Mouse (Mus musculus) embryonic fibroblast, embryonic 13.5 days (primary cell): ENCODE measurements around the gene Daam1. TPM values are rescaled to one million over a fixed set of nuclear protein-coding genes. Genes with fewer than 3 reads are reported as not detected.

Experiments
- H3K27ac ChIP-seq: 2 replicates; pipeline ENCODE4 v1.5.1; 2012; ENCODE audit warnings: low read length, control low read depth, inconsistent platforms; ENCODE audit not compliant: insufficient read depth
- H3K4me1 ChIP-seq: 2 replicates; pipeline ENCODE4 v1.6.1; 2011; ENCODE audit warnings: low read length; ENCODE audit not compliant: control insufficient read depth, insufficient read depth
- H3K4me3 ChIP-seq: 2 replicates; pipeline ENCODE4 v1.5.1; 2011; ENCODE audit warnings: mild to moderate bottlenecking, control low read depth, low read length; ENCODE audit not compliant: insufficient read depth
- CTCF ChIP-seq: IDR thresholded peaks from 2 replicates; pipeline ENCODE4 v1.5.1; 2011; ENCODE audit warnings: mild to moderate bottlenecking, control low read depth, low read length, moderate library complexity, borderline replicate concordance; ENCODE audit not compliant: insufficient read depth
- POLR2A ChIP-seq: IDR thresholded peaks from 2 replicates; pipeline ENCODE4 v1.6.1; 2011; ENCODE audit warnings: low read depth, mild to moderate bottlenecking, control low read depth, low read length, moderate library complexity
- polyA plus RNA-seq: library from polyadenylated mRNA; stranded (reverse); fragments of >200 nt; gene quantifications from 2 replicates; pipeline ENCODE4 v1.2.4, GENCODE M21; 2011; ENCODE audit warnings: low read depth; ENCODE audit not compliant: missing spikeins, insufficient read length

The Daam1 gene
- polyA plus RNA-seq, 1 experiment, result 23.8 TPM

- TF ChIP-seq CTCF (no peak), POLR2A (no peak)
- H3K4me1 ChIP-seq, result peaks cover 20% of the 10 kb centered on the region
- H3K4me3 ChIP-seq, result no peak overlapping the region
- no peak overlapping the region for H3K27ac ChIP-seq
Measured at GRCm38 (mm10) chr12:71902317-71902716, 71.4 kb downstream of the Daam1 start.

GRCm38 (mm10) chr12:71903218-71903617 lies 72.3 kb downstream of the Daam1 start:
- H3K27ac ChIP-seq, result no peak overlapping the region
- no peak for TF ChIP-seq POLR2A
- no peak for TF ChIP-seq CTCF
- H3K4me3 ChIP-seq, result no peak overlapping the region
- peaks cover 13% of the 10 kb centered on the region for H3K4me1 ChIP-seq

GRCm38 (mm10) chr12:71904310-71904709 lies 73.4 kb downstream of the Daam1 start:
- Histone ChIP-seq H3K27ac (no peak overlapping the region), H3K4me1 (peaks cover 10% of the 10 kb centered on the region), H3K4me3 (no peak overlapping the region)
- TF ChIP-seq POLR2A (no peak), CTCF (no peak)

- Histone ChIP-seq H3K4me1 (0 out of 2 replicates have a peak, but pooled peaks cover 4% of the 10 kb centered on the region), H3K27ac (no peak overlapping the region), H3K4me3 (no peak overlapping the region)
- TF ChIP-seq POLR2A (no peak), CTCF (no peak)
Measured at GRCm38 (mm10) chr12:71904926-71905325, 74.0 kb downstream of the Daam1 start.

- TF ChIP-seq CTCF, result no peak
- TF ChIP-seq POLR2A, result no peak
- Histone ChIP-seq H3K27ac (no peak overlapping the region; the same call in 1 of the 2 replicates), H3K4me1 (0 out of 2 replicates have a peak, but pooled peaks cover 2% of the 10 kb centered on the region)
Measured at GRCm38 (mm10) chr12:71905640-71906320, 74.9 kb downstream of the Daam1 start.

GRCm38 (mm10) chr12:71906582-71907267 lies 75.8 kb downstream of the Daam1 start:
- TF ChIP-seq POLR2A (no peak), CTCF (no peak)
- H3K4me3 ChIP-seq, result no peak overlapping the region
- H3K4me1 ChIP-seq, result 0 out of 2 replicates have a peak, but pooled peaks cover 2% of the 10 kb centered on the region
- H3K27ac ChIP-seq, result no peak overlapping the region

More at GRCm38 (mm10) chr12:71905640-71906320, 74.9 kb downstream of the Daam1 start:
- no peak overlapping the region for H3K4me3 ChIP-seq

- Histone ChIP-seq H3K4me1 (no peaks in the 10 kb centered on the region), H3K27ac (no peak overlapping the region), H3K4me3 (no peak overlapping the region)
- no peak for TF ChIP-seq CTCF
Measured at GRCm38 (mm10) chr12:71908984-71909383, 78.1 kb downstream of the Daam1 start.

- no peak overlapping the region for H3K4me3 ChIP-seq
Measured at GRCm38 (mm10) chr12:71910246-71910645, 79.4 kb downstream of the Daam1 start.

GRCm38 (mm10) chr12:71912262-71912661 lies 81.4 kb downstream of the Daam1 start:
- Histone ChIP-seq H3K27ac (no peak overlapping the region), H3K4me1 (no peaks in the 10 kb centered on the region), H3K4me3 (no peak overlapping the region)
- TF ChIP-seq POLR2A, result no peak
- TF ChIP-seq CTCF, result no peak

More at GRCm38 (mm10) chr12:71910246-71910645, 79.4 kb downstream of the Daam1 start:
- H3K4me1 ChIP-seq, result no peaks in the 10 kb centered on the region
- TF ChIP-seq POLR2A (no peak), CTCF (no peak)
- H3K27ac ChIP-seq, result no peak overlapping the region

- no peak overlapping the region for H3K27ac ChIP-seq
- H3K4me3 ChIP-seq, result no peak overlapping the region
- H3K4me1 ChIP-seq, result no peaks in the 10 kb centered on the region
- TF ChIP-seq POLR2A, result no peak
- TF ChIP-seq CTCF, result no peak
Measured at GRCm38 (mm10) chr12:71919156-71919555, 88.3 kb downstream of the Daam1 start.
